In the genomic region with DNA sequence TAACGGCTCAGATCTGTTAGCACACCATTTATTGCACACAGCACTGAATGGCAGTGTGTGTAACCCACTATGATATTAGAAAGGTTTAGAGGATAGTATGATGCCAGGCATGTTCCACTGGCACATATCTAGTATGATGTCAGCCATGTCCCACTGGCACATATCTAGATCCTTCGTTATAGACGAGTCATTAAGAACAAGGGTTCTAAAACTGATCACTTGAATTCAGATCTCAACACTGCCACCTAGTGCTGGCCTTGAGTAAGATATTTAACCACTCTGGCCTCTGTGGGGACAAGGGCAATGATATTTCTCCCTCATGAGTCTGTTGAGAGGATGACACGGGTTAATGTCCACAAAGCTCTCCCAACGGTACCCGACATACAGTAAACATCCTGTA, we compare ENCODE assay signal across 8 mouse cellular contexts.
A peak's percentile ranks its signal among the peaks of the same experiment; 100 is the strongest.
DNase-seq lines count a peak whose midpoint lies in the region; ATAC-seq and TF ChIP-seq lines count a peak whose summit lies in the region.

No protein-coding gene starts in this region.

- no peaks in the 10 kb centered on the region for H3K27me3 ChIP-seq in hindbrain, embryonic 10.5 days (ENCODE audit: insufficient read depth, poor library complexity, severe bottlenecking)
- H3K27me3 ChIP-seq in hindbrain, embryonic 12.5 days, result no peaks in the 10 kb centered on the region
- no peaks in the 10 kb centered on the region for H3K27me3 ChIP-seq in midbrain, postnatal 0 days (ENCODE audit: insufficient read depth, low read length)

- ATAC-seq in hindbrain, embryonic 12.5 days (ENCODE audit: low FRiP score), result no peak; the same call in 1 of the 2 replicates
- peak; percentile 49; the same call in 1 of the 2 replicates for ATAC-seq in midbrain, postnatal 0 days (ENCODE audit: low FRiP score)

- no peak overlapping the region for H3K9ac ChIP-seq in hindbrain, embryonic 12.5 days
- no peak overlapping the region for H3K9ac ChIP-seq in midbrain, postnatal 0 days (replicated peaks; ENCODE audit: low read length, poor library complexity, severe bottlenecking)

- TF ChIP-seq CTCF in midbrain, postnatal 0 days (IDR thresholded peaks at IDR 0.05), result peak; percentile 73

- no peak overlapping the region for H3K4me2 ChIP-seq in hindbrain, embryonic 12.5 days (replicated peaks)
- H3K4me2 ChIP-seq in midbrain, postnatal 0 days (ENCODE audit: low read depth, low read length, poor library complexity, severe bottlenecking), result no peak overlapping the region

- no peak overlapping the region for H3K4me3 ChIP-seq in hindbrain, embryonic 10.5 days
- H3K4me3 ChIP-seq in hindbrain, embryonic 12.5 days, result no peak overlapping the region
- H3K4me3 ChIP-seq in midbrain, postnatal 0 days (ENCODE audit: low read depth, low read length), result no peak overlapping the region

- no peaks in the 10 kb centered on the region for H3K4me1 ChIP-seq in hindbrain, embryonic 10.5 days (replicated peaks)
- H3K4me1 ChIP-seq in hindbrain, embryonic 12.5 days, result no peaks in the 10 kb centered on the region
- H3K4me1 ChIP-seq in midbrain, postnatal 0 days (ENCODE audit: insufficient read depth, low read length), result no peaks in the 10 kb centered on the region

- H3K36me3 ChIP-seq in hindbrain, embryonic 10.5 days, result no peaks in the 10 kb centered on the region
- H3K36me3 ChIP-seq in hindbrain, embryonic 12.5 days, result no peaks in the 10 kb centered on the region
- no peaks in the 10 kb centered on the region for H3K36me3 ChIP-seq in midbrain, postnatal 0 days (ENCODE audit: insufficient read depth, low read length)

- 66% methylated on average over 6 of the region's 6 CpGs for WGBS in hindbrain, embryonic 10.5 days
- WGBS in hindbrain, embryonic 12.5 days, result 53% methylated on average over 6 of the region's 6 CpGs
- 47% methylated on average over 6 of the region's 6 CpGs for WGBS in midbrain, postnatal 0 days

- no peak overlapping the region for H3K27ac ChIP-seq in hindbrain, embryonic 10.5 days
- H3K27ac ChIP-seq in hindbrain, embryonic 12.5 days, result no peak overlapping the region
- H3K27ac ChIP-seq in midbrain, postnatal 0 days (ENCODE audit: low read depth, low read length), result no peak overlapping the region

- H3K9me3 ChIP-seq in hindbrain, embryonic 10.5 days, result no peaks in the 10 kb centered on the region
- H3K9me3 ChIP-seq in hindbrain, embryonic 12.5 days (replicated peaks), result no peaks in the 10 kb centered on the region
- H3K9me3 ChIP-seq in midbrain, postnatal 0 days (ENCODE audit: low read length), result no peaks in the 10 kb centered on the region

- DNase-seq in hindbrain, embryonic 10.5 days (ENCODE audit: low spot score), result peak; percentile 36
- DNase-seq in 416B (ENCODE audit: low read depth) (peak; percentile 70), ZHBTc4 (ENCODE audit: low read depth, low spot score) (peak; percentile 57)
- peak; percentile 72 for DNase-seq in embryo, embryonic 10 days (ENCODE audit: low spot score)
- peak; percentile 42 to 48 for DNase-seq in kidney, postnatal 4 days
- DNase-seq in midbrain, postnatal 0 days (ENCODE audit: low spot score), result peak; percentile 66
- DNase-seq in urinary bladder, postnatal 36 days (ENCODE audit: low spot score in 2 of 2), result no peak

Comparison
In these comparisons a context has a peak if more than half of its experiments do, and no peak if none do; other contexts are left out.
1. DNase-seq: peak in hindbrain, embryonic 10.5 days (single experiment), 416B (single experiment), ZHBTc4 (single experiment), embryo, embryonic 10 days (single experiment), kidney, postnatal 4 days (2 of 2) and midbrain, postnatal 0 days (single experiment); none in urinary bladder, postnatal 36 days (0 of 2).